Mouse (Mus musculus) Patski (cell line): ENCODE measurements around the gene Fbxw8. TPM values are rescaled to one million over a fixed set of nuclear protein-coding genes. Genes with fewer than 3 reads are reported as not detected.

ENCODE experiments used
- ATAC-seq: fragments of 100-300 bp; one replicate; pipeline ENCODE4 v1.8.0; 2021
- CTCF ChIA-PET: fragments of 350-600 bp; sonication (Branson Sonifier 250); formaldehyde crosslinking; loops from one replicate; lab custom pipeline; 2022; ENCODE audit warnings: inconsistent platforms; lab: Charles Lee
- POLR2A ChIA-PET: fragments of 350-600 bp; sonication (Branson Sonifier 250); formaldehyde crosslinking; loops from one replicate; lab custom pipeline; 2022; ENCODE audit warnings: antibody characterized with exemption, inconsistent platforms; lab: Charles Lee
- DNase-seq: peaks from one replicate; pipeline ENCODE4 v3.0.0-alpha.2; 2011; ENCODE audit warnings: low read depth, low spot score
- H3K27me3 ChIP-seq: fragments of 371-371 bp; one replicate; pipeline ENCODE4 v1.5.1; 2021
- CTCF ChIP-seq: fragments of 100-300 bp; IDR thresholded peaks from one replicate; pipeline ENCODE4 v1.5.1; 2021
- in situ Hi-C: fragments of 300-500 bp; cut with MboI; formaldehyde crosslinking; loops from 3 replicates; pipeline ENCODE4 v1.11.1; 2018; ENCODE audit warnings: low pct_unique_long_range_greater_than_20kb, mixed read lengths
- polyA plus RNA-seq: library from polyadenylated mRNA; unstranded; gene quantifications from one replicate; pipeline ENCODE4 v1.2.3, GENCODE M21; 2021

The Fbxw8 gene
- polyA plus RNA-seq, 1 experiment from 2014 or later, result 73.1 TPM

GRCm38 (mm10) chr5:118136391-118136790, 18.9 kb downstream of the Fbxw8 start:
- TF ChIP-seq CTCF, result no peak
- CTCF ChIA-PET, result interaction anchor here (1.0 kb wide), 1 partner anchor 67 kb away, joined by 3 read pairs; no protein-coding TSS in a partner anchor
- no peak for ATAC-seq
- POLR2A ChIA-PET, result no interaction called here
- no peaks in the 10 kb centered on the region for H3K27me3 ChIP-seq
- in situ Hi-C loops, result no loop called here
- no peak for DNase-seq

GRCm38 (mm10) chr5:118128651-118129050, 26.6 kb downstream of the Fbxw8 start:
- DNase-seq (no peak), ATAC-seq (no peak)
- POLR2A ChIA-PET, result no interaction called here
- in situ Hi-C loops, result no loop called here
- H3K27me3 ChIP-seq, result no peaks in the 10 kb centered on the region
- TF ChIP-seq CTCF, result no peak
- CTCF ChIA-PET, result no interaction called here

- no peak for DNase-seq
- ATAC-seq, result no peak
These were observed 27.1 kb downstream of the Fbxw8 start for GRCm38 (mm10) chr5:118128208-118128607.

GRCm38 (mm10) chr5:118126671-118127070, 28.6 kb downstream of the Fbxw8 start:
- ChIA-PET CTCF (interaction anchor here (1.1 to 1.3 kb wide), 2 partner anchors 10 to 11 kb away, joined by 3 read pairs; no protein-coding TSS in a partner anchor), POLR2A (interaction anchor here (0.5 kb wide), 1 partner anchor 867 kb away, joined by 3 read pairs; no protein-coding TSS in a partner anchor)
- in situ Hi-C loops, result no loop called here
- DNase-seq (no peak), ATAC-seq (no peak)
- no peaks in the 10 kb centered on the region for H3K27me3 ChIP-seq
- TF ChIP-seq CTCF, result no peak

More at GRCm38 (mm10) chr5:118128208-118128607, 27.1 kb downstream of the Fbxw8 start:
- no peaks in the 10 kb centered on the region for H3K27me3 ChIP-seq
- no peak for TF ChIP-seq CTCF
- ChIA-PET CTCF (no interaction called here), POLR2A (no interaction called here)
- in situ Hi-C loops, result no loop called here

- in situ Hi-C loops, result no loop called here
- POLR2A ChIA-PET, result no interaction called here
- no peak for TF ChIP-seq CTCF
- H3K27me3 ChIP-seq, result no peaks in the 10 kb centered on the region
- CTCF ChIA-PET, result interaction anchor here (1.2 kb wide), 1 partner anchor 11 kb away, joined by 5 read pairs; no protein-coding TSS in a partner anchor
- ATAC-seq, result no peak
- no peak for DNase-seq
These were observed 32.2 kb downstream of the Fbxw8 start for GRCm38 (mm10) chr5:118123096-118123495.

GRCm38 (mm10) chr5:118121928-118122327, 33.3 kb downstream of the Fbxw8 start:
- ChIA-PET CTCF (interaction anchor here (0.9 kb wide), 1 partner anchor 10 kb away, joined by 3 read pairs; no protein-coding TSS in a partner anchor), POLR2A (no interaction called here)
- no peak for DNase-seq
- no peak for TF ChIP-seq CTCF
- in situ Hi-C loops, result no loop called here
- no peaks in the 10 kb centered on the region for H3K27me3 ChIP-seq
- no peak for ATAC-seq

- ChIA-PET POLR2A (no interaction called here), CTCF (interaction anchor here (1.0 to 1.3 kb wide), 2 partner anchors 13 to 33 kb away, joined by 3 to 5 read pairs; no protein-coding TSS in a partner anchor)
- in situ Hi-C loops, result no loop called here
- ATAC-seq (no peak), DNase-seq (no peak)
- no peak for TF ChIP-seq CTCF
- no peaks in the 10 kb centered on the region for H3K27me3 ChIP-seq
These were observed 34.6 kb downstream of the Fbxw8 start for GRCm38 (mm10) chr5:118120670-118121069.

- CTCF ChIA-PET, result no interaction called here
- no peak for TF ChIP-seq CTCF
- ATAC-seq (no peak), DNase-seq (no peak)
- in situ Hi-C loops, result no loop called here
- POLR2A ChIA-PET, result no interaction called here
- H3K27me3 ChIP-seq, result no peaks in the 10 kb centered on the region
These were observed 36.3 kb downstream of the Fbxw8 start for GRCm38 (mm10) chr5:118118922-118119321.

- ChIA-PET CTCF (no interaction called here), POLR2A (no interaction called here)
- ATAC-seq, result no peak
- DNase-seq, result no peak
- no peak for TF ChIP-seq CTCF
- no peaks in the 10 kb centered on the region for H3K27me3 ChIP-seq
- in situ Hi-C loops, result no loop called here
These were observed 36.9 kb downstream of the Fbxw8 start for GRCm38 (mm10) chr5:118118351-118118750.

GRCm38 (mm10) chr5:118113617-118114016, 41.6 kb downstream of the Fbxw8 start:
- no peaks in the 10 kb centered on the region for H3K27me3 ChIP-seq
- POLR2A ChIA-PET, result no interaction called here
- CTCF ChIA-PET, result interaction anchor here (1.6 kb wide), 1 partner anchor 12 kb away, joined by 3 read pairs; no protein-coding TSS in a partner anchor
- DNase-seq (no peak), ATAC-seq (no peak)
- TF ChIP-seq CTCF, result no peak
- in situ Hi-C loops, result no loop called here

GRCm38 (mm10) chr5:118113043-118113442, 42.2 kb downstream of the Fbxw8 start:
- no peaks in the 10 kb centered on the region for H3K27me3 ChIP-seq
- DNase-seq, result no peak
- in situ Hi-C loops, result no loop called here
- CTCF ChIA-PET, result no interaction called here
- no peak for ATAC-seq
- TF ChIP-seq CTCF, result no peak
- POLR2A ChIA-PET, result no interaction called here
